In the genomic region with DNA sequence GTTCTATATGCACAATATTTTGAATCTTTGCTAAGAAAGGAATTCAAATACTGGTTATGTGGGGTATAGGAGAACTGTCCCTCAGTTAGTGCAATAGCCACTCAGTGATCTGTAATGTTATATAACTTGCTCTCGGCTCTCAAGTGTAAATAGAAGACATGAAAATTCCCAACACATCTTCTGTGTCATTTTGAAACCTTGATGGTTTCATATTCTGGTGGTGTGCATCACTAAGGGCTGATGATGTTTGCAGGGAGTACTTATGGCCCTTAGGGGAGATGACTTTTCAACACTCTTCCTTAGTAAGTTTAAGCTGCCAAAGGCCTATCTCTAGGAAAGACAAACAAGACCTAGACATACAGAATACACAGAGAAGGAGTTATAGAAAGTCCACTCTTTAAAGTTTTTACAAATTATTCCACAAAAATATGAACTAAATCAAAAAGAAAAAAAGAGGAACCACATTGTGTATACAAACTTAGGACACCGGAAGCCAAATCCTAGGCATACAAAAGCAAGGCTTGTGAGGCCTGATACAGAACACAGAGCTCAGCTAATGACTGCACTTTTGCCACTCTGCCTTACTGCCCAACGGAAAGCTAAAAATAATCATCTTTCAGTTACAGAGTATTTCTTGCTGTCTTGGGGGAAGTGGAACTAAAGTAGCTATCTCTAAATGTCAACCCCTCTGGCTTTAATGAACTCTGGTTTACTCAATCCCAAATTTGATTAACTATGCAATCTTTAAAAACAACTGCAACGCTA, we compare ENCODE assay signal across 14 mouse cellular contexts. TPM values are rescaled to one million over a fixed set of nuclear protein-coding genes. Genes with fewer than 3 reads are reported as not detected.
A peak's percentile ranks its signal among the peaks of the same experiment; 100 is the strongest.
DNase-seq lines count a peak whose midpoint lies in the region; ATAC-seq and TF ChIP-seq lines count a peak whose summit lies in the region.
"Had no signal": no experiment of that assay in that cellular context is flagged by ENCODE, and none has a peak within 500 bp of the region (broad histone marks: within the 10 kb centered on the region; RNA-seq: fewer than 3 reads in every experiment).

No protein-coding gene starts in this region.

- no peak overlapping the region for H3K9ac ChIP-seq in liver, embryonic 11.5 days (ENCODE audit: low read depth, low read length)
- no peak overlapping the region for H3K9ac ChIP-seq in heart, embryonic 14.5 days (ENCODE audit: low read length)
- no peak overlapping the region for H3K9ac ChIP-seq in hindbrain, embryonic 12.5 days
- H3K9ac ChIP-seq: embryonic facial prominence, embryonic 15.5 days; forebrain, embryonic 15.5 days had no signal

- H3K27ac ChIP-seq in gastrocnemius, adult 2 months, result peak overlapping the region; percentile 76
- H3K27ac ChIP-seq in liver, embryonic 11.5 days (ENCODE audit: low read depth, low read length), result peak overlapping the region; percentile 55; the same call in 1 of the 2 replicates
- H3K27ac ChIP-seq in heart, embryonic 14.5 days (replicated peaks in 1 of 2; ENCODE audit: control insufficient read depth in 1 of 2, insufficient read depth in 1 of 2, low read depth in 2 of 2, low read length in 2 of 2), result peak overlapping the region; percentile 54 to 56; a peak in 3 of 4 replicates
- no peak overlapping the region for H3K27ac ChIP-seq in hindbrain, embryonic 12.5 days
- H3K27ac ChIP-seq: embryonic facial prominence, embryonic 15.5 days; forebrain, embryonic 15.5 days had no signal

- no peak for TF ChIP-seq CTCF in gastrocnemius, adult 2 months (IDR thresholded peaks at IDR 0.05)

- peak overlapping the region; percentile 29; the same call in 1 of the 2 replicates for H3K4me2 ChIP-seq in liver, embryonic 11.5 days
- no peak overlapping the region for H3K4me2 ChIP-seq in heart, embryonic 14.5 days (ENCODE audit: low read length)
- no peak overlapping the region for H3K4me2 ChIP-seq in hindbrain, embryonic 12.5 days (replicated peaks)
- H3K4me2 ChIP-seq: embryonic facial prominence, embryonic 15.5 days; forebrain, embryonic 15.5 days had no signal

- H3K4me3 ChIP-seq in gastrocnemius, adult 2 months, result peak overlapping the region; percentile 11; the same call in 1 of the 2 replicates
- no peak overlapping the region for H3K4me3 ChIP-seq in liver, embryonic 11.5 days (ENCODE audit: low read depth, low read length)
- H3K4me3 ChIP-seq in heart, embryonic 14.5 days (ENCODE audit: control insufficient read depth in 1 of 2, insufficient read depth in 1 of 2, low read depth in 1 of 2, low read length in 2 of 2), result no peak overlapping the region
- H3K4me3 ChIP-seq in hindbrain, embryonic 12.5 days, result no peak overlapping the region
- H3K4me3 ChIP-seq: embryonic facial prominence, embryonic 15.5 days; forebrain, embryonic 15.5 days had no signal

- peaks cover 3% of the 10 kb centered on the region; the same call in 1 of the 2 replicates for H3K36me3 ChIP-seq in liver, embryonic 11.5 days (ENCODE audit: control insufficient read depth, insufficient read depth, low read length)
- no peaks in the 10 kb centered on the region for H3K36me3 ChIP-seq in heart, embryonic 14.5 days (ENCODE audit: control insufficient read depth, insufficient read depth, low read length)
- H3K36me3 ChIP-seq in hindbrain, embryonic 12.5 days, result no peaks in the 10 kb centered on the region
- H3K36me3 ChIP-seq: embryonic facial prominence, embryonic 15.5 days; forebrain, embryonic 15.5 days had no signal

- H3K4me1 ChIP-seq in liver, embryonic 11.5 days (replicated peaks; ENCODE audit: control insufficient read depth, insufficient read depth, low read length), result peaks cover 11% of the 10 kb centered on the region
- H3K4me1 ChIP-seq in heart, embryonic 14.5 days (ENCODE audit: control insufficient read depth in 2 of 2, insufficient read depth in 2 of 2, low read length in 2 of 2), result peaks cover 7 to 33% of the 10 kb centered on the region in 2 experiments
- H3K4me1 ChIP-seq in hindbrain, embryonic 12.5 days, result peaks cover 3% of the 10 kb centered on the region; the same call in 1 of the 2 replicates

- intact Hi-C loops in gastrocnemius, adult 2 months (cut with DNase I), result no loop called here

- H3K27me3 ChIP-seq in liver, embryonic 11.5 days (replicated peaks; ENCODE audit: control insufficient read depth, insufficient read depth, low read length), result no peaks in the 10 kb centered on the region
- no peaks in the 10 kb centered on the region for H3K27me3 ChIP-seq in heart, embryonic 14.5 days (ENCODE audit: control insufficient read depth, insufficient read depth, low read length)
- no peaks in the 10 kb centered on the region for H3K27me3 ChIP-seq in hindbrain, embryonic 12.5 days
- H3K27me3 ChIP-seq: embryonic facial prominence, embryonic 15.5 days; forebrain, embryonic 15.5 days had no signal

- ATAC-seq in liver, embryonic 11.5 days (replicated peaks; ENCODE audit: low FRiP score), result no peak
- no peak for ATAC-seq in heart, embryonic 14.5 days (ENCODE audit: insufficient number of reproducible peaks, insufficient read depth, low FRiP score, low read depth)
- peak; percentile 63 for ATAC-seq in megakaryocyte progenitor cell, adult 5-6 weeks (replicated peaks; ENCODE audit: poor library complexity)
- ATAC-seq in hindbrain, embryonic 12.5 days (ENCODE audit: low FRiP score), result no peak
- ATAC-seq: forebrain, embryonic 15.5 days; intestine, postnatal 0 days had no signal

- no peak for DNase-seq in gastrocnemius, adult 2 months
- DNase-seq in gastrocnemius, postnatal 4 days (ENCODE audit: low spot score in 2 of 2), result no peak
- no peak for DNase-seq in liver, embryonic 11.5 days (ENCODE audit: low spot score)
- DNase-seq in liver, result no peak
- DNase-seq in adrenal gland, adult 2 months, result no peak
- DNase-seq: adrenal gland, postnatal 36 days; cerebellum, adult 8-10 months; gastrocnemius, postnatal 25 days had no signal

- 62% methylated on average over 4 of the region's 4 CpGs for WGBS in liver, embryonic 11.5 days
- 32% methylated on average over 4 of the region's 4 CpGs for WGBS in heart, embryonic 14.5 days
- WGBS in hindbrain, embryonic 12.5 days, result 87% methylated on average over 4 of the region's 4 CpGs

- H3K9me3 ChIP-seq in liver, embryonic 11.5 days (ENCODE audit: control insufficient read depth, low read length), result no peaks in the 10 kb centered on the region
- H3K9me3 ChIP-seq in heart, embryonic 14.5 days (ENCODE audit: control insufficient read depth, low read length), result no peaks in the 10 kb centered on the region
- H3K9me3 ChIP-seq in hindbrain, embryonic 12.5 days (replicated peaks), result no peaks in the 10 kb centered on the region
- H3K9me3 ChIP-seq: embryonic facial prominence, embryonic 15.5 days; forebrain, embryonic 15.5 days had no signal

RNA-seq across cellular contexts. Expression of a gene that starts 55.0 kb away (rescaled TPM):
- 10 to 100 TPM; 19.6 to 20.4 TPM for total RNA-seq in gastrocnemius, adult 2 months (2021)
- 10 to 100 TPM; 21.6 to 25.4 TPM for total RNA-seq in gastrocnemius, postnatal 4 days (2021)
- 41.5 and 44.7 TPM in 2 replicates for polyA plus RNA-seq in liver, embryonic 11.5 days (2014; fragmentation: Nextera tagmentation; extraction: Ambion mirVana)
- polyA plus RNA-seq in heart, embryonic 14.5 days (2014; fragmentation: Nextera tagmentation; extraction: Ambion mirVana), result 42.7 and 44.9 TPM in 2 replicates
- 56.1 and 75.9 TPM in 2 replicates for total RNA-seq in megakaryocyte progenitor cell, adult 5-6 weeks (2015)
- 20.3 and 40.8 TPM in 2 replicates for total RNA-seq in megakaryocyte progenitor cell, adult 5-6 weeks (2017)
- polyA plus RNA-seq in hindbrain, embryonic 12.5 days (2016; fragmentation: Nextera tagmentation; extraction: Ambion mirVana), result 62.3 and 64.8 TPM in 2 replicates
- total RNA-seq in adrenal gland, adult 2 months (2021), result 10 to 100 TPM; 36.5 to 43.8 TPM
- 7.7 and 9.3 TPM in 2 replicates for polyA plus RNA-seq in adrenal gland, adult 2 months (2012; rRNA removed)
